Mouse (Mus musculus) ES-E14 (cell line): Measurements from ENCODE around the gene Smim12. TPM values are rescaled to one million over a fixed set of nuclear protein-coding genes. Genes with fewer than 3 reads are reported as not detected.

Experiments
- DNase-seq: peaks from one replicate; pipeline ENCODE4 v3.0.0-alpha.2; 2013; ENCODE audit warnings: low read depth, low spot score
- H3K27ac ChIP-seq: 2 replicates; pipeline ENCODE4 v1.5.1; 2012; ENCODE audit warnings: low read depth, mild to moderate bottlenecking, low read length, moderate library complexity, mixed read lengths; ENCODE audit not compliant: poor library complexity, insufficient read depth, severe bottlenecking
- H3K36me3 ChIP-seq: 2 replicates; pipeline ENCODE4 v1.6.1; 2012; ENCODE audit warnings: mild to moderate bottlenecking, low read length, moderate library complexity, mixed read lengths; ENCODE audit not compliant: control insufficient read depth, poor library complexity, insufficient read depth, severe bottlenecking
- H3K4me1 ChIP-seq, 2 experiments: fragments of 150-350 bp in 1 of 2; sonication (generic) in 1 of 2; 2 replicates each; pipeline ENCODE4 v1.6.1; 2012; ENCODE audit warnings: low read length in 2 of 2, mild to moderate bottlenecking in 1 of 2, mixed read lengths in 1 of 2; ENCODE audit not compliant: control insufficient read depth in 2 of 2, insufficient read depth in 2 of 2, poor library complexity in 1 of 2
- H3K4me3 ChIP-seq, 2 experiments: fragments of 150-350 bp in 1 of 2; sonication (generic) in 1 of 2; 2 replicates each; pipeline ENCODE4 v1.5.1; 2012; ENCODE audit warnings: low read length in 2 of 2, low read depth in 1 of 2, mild to moderate bottlenecking in 1 of 2, mixed read lengths in 1 of 2; ENCODE audit not compliant: insufficient read depth in 1 of 2, poor library complexity in 1 of 2, severe bottlenecking in 1 of 2
- H3K9ac ChIP-seq: 2 replicates; pipeline ENCODE4 v1.6.1; 2012; ENCODE audit warnings: low read depth, mild to moderate bottlenecking, low read length, mixed read lengths; ENCODE audit not compliant: poor library complexity, insufficient read depth, severe bottlenecking
- H3K9me3 ChIP-seq: fragments of 150-350 bp; sonication (generic); 2 replicates; pipeline ENCODE4 v1.6.1; 2012; ENCODE audit warnings: low read depth, mild to moderate bottlenecking, low read length; ENCODE audit not compliant: control insufficient read depth, insufficient read depth
- CHD2 ChIP-seq: IDR thresholded peaks from 2 replicates; pipeline ENCODE4 v1.6.1; 2014; ENCODE audit warnings: mild to moderate bottlenecking, low read depth, low read length, inconsistent platforms
- HCFC1 ChIP-seq: IDR thresholded peaks from 2 replicates; pipeline ENCODE4 v1.6.1; 2012; ENCODE audit warnings: low read length, inconsistent platforms, borderline replicate concordance; ENCODE audit not compliant: insufficient read depth
- MAFK ChIP-seq: IDR thresholded peaks from 2 replicates; pipeline ENCODE4 v1.6.1; 2014; ENCODE audit warnings: mild to moderate bottlenecking, low read depth, low read length, inconsistent platforms; ENCODE audit not compliant: insufficient read depth
- ZC3H11A ChIP-seq: IDR thresholded peaks from 2 replicates; pipeline ENCODE4 v1.6.1; 2012; ENCODE audit warnings: low read depth, mild to moderate bottlenecking, inconsistent platforms, low read length, borderline replicate concordance
- ZNF384 ChIP-seq: IDR thresholded peaks from 2 replicates; pipeline ENCODE4 v1.6.1; 2012; ENCODE audit warnings: low read depth, low read length, inconsistent platforms
- in situ Hi-C, 2 experiments: fragments of 600-800 bp; cut with MboI; formaldehyde crosslinking; loops; one replicate each; pipeline ENCODE4 v1.15.1; 2025; ENCODE audit warnings: low sequenced_read_pairs in 2 of 2, inconsistent platforms in 1 of 2; ENCODE audit not compliant: unreplicated experiment in 2 of 2
- total RNA-seq: library from RNA; depleted of rRNA; stranded (reverse); fragments of 300-350 nt; gene quantifications from 2 replicates; pipeline ENCODE4 v1.2.3, GENCODE M21; 2012

The Smim12 gene
- total RNA-seq, 1 experiment, result 50.2 TPM

GRCm38 (mm10) chr4:127200164-127200722, 43.3 kb upstream of the Smim12 start:
- TF ChIP-seq CHD2 (no peak), HCFC1 (peak; percentile 37; the same call in 1 of the 2 replicates), MAFK (no peak), ZNF384 (no peak), ZC3H11A (no peak)
- in situ Hi-C loops, result no loop called here
- H3K27ac ChIP-seq, result peak overlapping the region; percentile 65

GRCm38 (mm10) chr4:127200769-127201617, 42.6 kb upstream of the Smim12 start:
- TF ChIP-seq HCFC1, result no peak
- TF ChIP-seq CHD2, result peak; percentile 17; the same call in 1 of the 2 replicates
- in situ Hi-C loops, result no loop called here
- Histone ChIP-seq H3K4me1 (peaks cover 14 to 28% of the 10 kb centered on the region in 2 experiments), H3K9ac (peak overlapping the region; percentile 42; the same call in 1 of the 2 replicates), H3K4me3 (peak overlapping the region in 1 of 2 experiments; percentile 65; a peak in 2 of 4 replicates), H3K27ac (peak overlapping the region; percentile 65), H3K36me3 (peaks cover 4% of the 10 kb centered on the region; the same call in 1 of the 2 replicates), H3K9me3 (no peaks in the 10 kb centered on the region)
- DNase-seq, result peak; percentile 84

More at GRCm38 (mm10) chr4:127200164-127200722, 43.3 kb upstream of the Smim12 start:
- Histone ChIP-seq H3K4me1 (peaks cover 14 to 28% of the 10 kb centered on the region in 2 experiments), H3K9ac (peak overlapping the region; percentile 42), H3K9me3 (no peaks in the 10 kb centered on the region), H3K36me3 (peaks cover 7% of the 10 kb centered on the region; the same call in 1 of the 2 replicates), H3K4me3 (peak overlapping the region; percentile 27 to 65; a peak in 3 of 4 replicates)
- peak; percentile 44 for DNase-seq

- Histone ChIP-seq H3K4me1 (peaks cover 8 to 15% of the 10 kb centered on the region in 2 experiments), H3K4me3 (no peak overlapping the region), H3K36me3 (peaks cover 4% of the 10 kb centered on the region; the same call in 1 of the 2 replicates), H3K9ac (no peak overlapping the region), H3K9me3 (no peaks in the 10 kb centered on the region), H3K27ac (no peak overlapping the region)
- DNase-seq, result no peak
- TF ChIP-seq HCFC1 (no peak), CHD2 (no peak), MAFK (no peak), ZNF384 (no peak), ZC3H11A (no peak)
- in situ Hi-C loops, result no loop called here
These were observed 40.5 kb upstream of the Smim12 start for GRCm38 (mm10) chr4:127203081-127203480.

GRCm38 (mm10) chr4:127211318-127211717, 32.3 kb upstream of the Smim12 start:
- H3K9me3 ChIP-seq, result no peaks in the 10 kb centered on the region
- H3K9ac ChIP-seq, result no peak overlapping the region
- no peak for DNase-seq
- in situ Hi-C loops, result no loop called here
- no peak overlapping the region for H3K27ac ChIP-seq
- no peak overlapping the region for H3K4me3 ChIP-seq
- no peak for TF ChIP-seq HCFC1
- no peak for TF ChIP-seq CHD2
- no peak for TF ChIP-seq ZNF384
- peaks cover 8% of the 10 kb centered on the region; the same call in 1 of the 2 replicates for H3K36me3 ChIP-seq
- H3K4me1 ChIP-seq, result peaks cover 0 to 13% of the 10 kb centered on the region in 2 experiments; a peak in 2 of 4 replicates
